Comparison of ENCODE assay signal across 11 mouse cellular contexts in the genomic region with DNA sequence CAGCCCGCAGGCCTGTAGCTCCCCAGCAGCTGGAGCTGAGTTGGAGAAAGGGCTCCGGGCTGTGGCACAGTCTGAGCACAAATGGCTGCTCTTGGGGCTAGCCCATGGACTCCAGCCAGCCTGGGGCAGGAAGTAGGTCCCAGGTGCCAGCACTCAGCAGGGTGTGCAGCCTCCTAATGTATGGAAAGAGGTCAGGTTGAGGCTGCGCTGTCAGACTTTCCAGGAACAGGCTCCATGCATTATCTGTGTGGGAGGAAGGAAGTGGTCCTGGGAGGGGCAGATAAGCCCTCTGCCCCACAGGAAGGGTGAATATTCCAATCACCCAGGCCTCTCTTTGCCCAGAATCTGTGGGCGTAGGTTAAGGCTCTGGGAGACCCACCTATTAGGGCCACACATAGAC. TPM values are rescaled to one million over a fixed set of nuclear protein-coding genes. Genes with fewer than 3 reads are reported as not detected.
DNase-seq lines count a peak whose midpoint lies in the region; ATAC-seq and TF ChIP-seq lines count a peak whose summit lies in the region.
"Had no signal": no experiment of that assay in that cellular context is flagged by ENCODE, and none has a peak within 500 bp of the region (broad histone marks: within the 10 kb centered on the region; RNA-seq: fewer than 3 reads in every experiment).

No protein-coding gene starts in this region.

- peak overlapping the region; percentile 75 for H3K27ac ChIP-seq in hindbrain, embryonic 10.5 days
- no peak overlapping the region for H3K27ac ChIP-seq in hindbrain, embryonic 14.5 days
- H3K27ac ChIP-seq in embryonic facial prominence, embryonic 10.5 days (replicated peaks): peak overlapping the region; percentile 63
- peak overlapping the region; percentile 78 for H3K27ac ChIP-seq in liver, embryonic 13.5 days
- H3K27ac ChIP-seq: hindbrain, embryonic 15.5 days; midbrain, embryonic 12.5 days had no signal

- peaks cover 39% of the 10 kb centered on the region for H3K4me1 ChIP-seq in hindbrain, embryonic 10.5 days (replicated peaks)
- 0 out of 2 replicates have a peak, but pooled peaks cover 5% of the 10 kb centered on the region for H3K4me1 ChIP-seq in hindbrain, embryonic 14.5 days (replicated peaks; ENCODE audit: control insufficient read depth, insufficient read depth, low read length)
- H3K4me1 ChIP-seq in G1E (ENCODE audit: insufficient read depth, low read depth, low read length): peaks cover 96% of the 10 kb centered on the region
- peaks cover 33% of the 10 kb centered on the region for H3K4me1 ChIP-seq in embryonic facial prominence, embryonic 10.5 days
- peaks cover 98% of the 10 kb centered on the region for H3K4me1 ChIP-seq in liver, embryonic 13.5 days (replicated peaks)
- H3K4me1 ChIP-seq: hindbrain, embryonic 15.5 days had no signal

- no peaks in the 10 kb centered on the region for H3K27me3 ChIP-seq in hindbrain, embryonic 10.5 days (ENCODE audit: insufficient read depth, poor library complexity, severe bottlenecking)
- H3K27me3 ChIP-seq in hindbrain, embryonic 14.5 days (ENCODE audit: control insufficient read depth, insufficient read depth, low read length): no peaks in the 10 kb centered on the region
- no peaks in the 10 kb centered on the region for H3K27me3 ChIP-seq in G1E (ENCODE audit: insufficient read depth, low read length)
- H3K27me3 ChIP-seq in embryonic facial prominence, embryonic 10.5 days (replicated peaks; ENCODE audit: low read depth, poor library complexity, severe bottlenecking): no peaks in the 10 kb centered on the region
- H3K27me3 ChIP-seq in liver, embryonic 13.5 days: no peaks in the 10 kb centered on the region
- H3K27me3 ChIP-seq: hindbrain, embryonic 15.5 days; midbrain, embryonic 12.5 days had no signal

- no peak overlapping the region for H3K9ac ChIP-seq in hindbrain, embryonic 14.5 days
- peak overlapping the region; percentile 55; the same call in 1 of the 2 replicates for H3K9ac ChIP-seq in liver, embryonic 13.5 days
- H3K9ac ChIP-seq: hindbrain, embryonic 15.5 days; midbrain, embryonic 12.5 days had no signal

- TF ChIP-seq CTCF in G1E (IDR thresholded peaks at IDR 0.05; ENCODE audit: low read depth, low read length): no peak

- H3K36me3 ChIP-seq in hindbrain, embryonic 10.5 days: no peaks in the 10 kb centered on the region
- H3K36me3 ChIP-seq in hindbrain, embryonic 14.5 days (replicated peaks; ENCODE audit: control insufficient read depth, insufficient read depth): no peaks in the 10 kb centered on the region
- H3K36me3 ChIP-seq in G1E (replicated peaks): no peaks in the 10 kb centered on the region
- no peaks in the 10 kb centered on the region for H3K36me3 ChIP-seq in embryonic facial prominence, embryonic 10.5 days (replicated peaks)
- H3K36me3 ChIP-seq in liver, embryonic 13.5 days: no peaks in the 10 kb centered on the region
- H3K36me3 ChIP-seq: hindbrain, embryonic 15.5 days; midbrain, embryonic 12.5 days had no signal

- intact Hi-C loops in left cerebral cortex, postnatal 36 days (cut with DNase I): no loop called here

- no peak overlapping the region for H3K4me3 ChIP-seq in hindbrain, embryonic 10.5 days
- H3K4me3 ChIP-seq in hindbrain, embryonic 14.5 days (replicated peaks; ENCODE audit: low read length): no peak overlapping the region
- peak overlapping the region; percentile 5; the same call in 1 of the 2 replicates for H3K4me3 ChIP-seq in G1E (ENCODE audit: low read depth, low read length)
- no peak overlapping the region for H3K4me3 ChIP-seq in embryonic facial prominence, embryonic 10.5 days
- no peak overlapping the region for H3K4me3 ChIP-seq in liver, embryonic 13.5 days (replicated peaks)
- H3K4me3 ChIP-seq: hindbrain, embryonic 15.5 days; midbrain, embryonic 12.5 days had no signal

- DNase-seq in hindbrain, embryonic 10.5 days (ENCODE audit: low spot score): no peak
- no peak for DNase-seq in hindbrain, embryonic 14.5 days (ENCODE audit: low spot score)
- no peak for DNase-seq in G1E (ENCODE audit: low spot score)
- peak; percentile 31 for DNase-seq in embryonic facial prominence, embryonic 10.5 days (ENCODE audit: low spot score)
- DNase-seq in liver, embryonic 13.5 days: peak; percentile 36
- DNase-seq in adrenal gland, postnatal 25 days: no peak
- DNase-seq in adrenal gland, adult 8-10 months: no peak
- DNase-seq in left cerebral cortex, postnatal 36 days (ENCODE audit: low spot score in 2 of 2): no peak
- DNase-seq: right cerebral cortex, postnatal 4 days had no signal

- ATAC-seq in hindbrain, embryonic 14.5 days (ENCODE audit: low FRiP score): no peak
- peak; percentile 47 for ATAC-seq in G1E (ENCODE audit: extremely low read depth, insufficient number of reproducible peaks, low FRiP score, poor library complexity, severe bottlenecking)
- peak; percentile 10 for ATAC-seq in liver, embryonic 13.5 days (ENCODE audit: low read depth)

- WGBS in hindbrain, embryonic 10.5 days: 77% methylated on average over 4 of the region's 4 CpGs
- WGBS in hindbrain, embryonic 14.5 days: 58% methylated on average over 4 of the region's 4 CpGs
- WGBS in embryonic facial prominence, embryonic 10.5 days: 68% methylated on average over 4 of the region's 4 CpGs
- WGBS in liver, embryonic 13.5 days (ENCODE audit: insufficient replicate concordance): 28% methylated on average over 4 of the region's 4 CpGs

- H3K4me2 ChIP-seq in hindbrain, embryonic 14.5 days (replicated peaks): no peak overlapping the region
- H3K4me2 ChIP-seq in liver, embryonic 13.5 days: peak overlapping the region; percentile 13
- H3K4me2 ChIP-seq: hindbrain, embryonic 15.5 days; midbrain, embryonic 12.5 days had no signal

- H3K9me3 ChIP-seq in hindbrain, embryonic 10.5 days: no peaks in the 10 kb centered on the region
- H3K9me3 ChIP-seq in hindbrain, embryonic 14.5 days (ENCODE audit: control insufficient read depth, low read length): no peaks in the 10 kb centered on the region
- H3K9me3 ChIP-seq in G1E (replicated peaks): 0 out of 2 replicates have a peak, but pooled peaks cover 2% of the 10 kb centered on the region
- no peaks in the 10 kb centered on the region for H3K9me3 ChIP-seq in embryonic facial prominence, embryonic 10.5 days
- H3K9me3 ChIP-seq in liver, embryonic 13.5 days (replicated peaks): no peaks in the 10 kb centered on the region
- H3K9me3 ChIP-seq: hindbrain, embryonic 15.5 days; midbrain, embryonic 12.5 days had no signal

RNA-seq across cellular contexts. Expression of gene Pofut2, which starts 43.4 kb away (rescaled TPM):
- 77.0 and 86.6 TPM in 2 replicates for polyA plus RNA-seq in hindbrain, embryonic 10.5 days (2016; fragmentation: Nextera tagmentation; extraction: Ambion mirVana)
- 53.2 and 53.3 TPM in 2 replicates for polyA plus RNA-seq in hindbrain, embryonic 14.5 days (2014; fragmentation: Nextera tagmentation; extraction: Ambion mirVana)
- total RNA-seq in G1E (2014; fragmentation: Nextera tagmentation): 26.6 and 31.3 TPM in 2 replicates
- 17.6 and 23.7 TPM in 2 replicates for total RNA-seq in G1E (2017)
- 51.5 and 55.7 TPM in 2 replicates for polyA plus RNA-seq in G1E (2012)
- 74.5 and 77.0 TPM in 2 replicates for polyA plus RNA-seq in embryonic facial prominence, embryonic 10.5 days (2016; fragmentation: Nextera tagmentation; extraction: Ambion mirVana)
- 29.7 and 30.2 TPM in 2 replicates for polyA plus RNA-seq in liver, embryonic 13.5 days (2015; fragmentation: Nextera tagmentation; extraction: Ambion mirVana)
- total RNA-seq in adrenal gland, postnatal 25 days (2021): 69.1 and 75.7 TPM in 2 replicates
- total RNA-seq in adrenal gland, adult 8-10 months (2022): 10 to 100 TPM; 82.9 to 90.5 (median 87.2) TPM
- total RNA-seq in left cerebral cortex, postnatal 36 days (2021): 10 to 100 TPM; 32.6 to 33.0 TPM

RNA-seq across cellular contexts. Expression of gene Col18a1, which starts 49.3 kb away (rescaled TPM):
- 147 and 167 TPM in 2 replicates for polyA plus RNA-seq in hindbrain, embryonic 10.5 days (2016; fragmentation: Nextera tagmentation; extraction: Ambion mirVana)
- 38.6 and 51.2 TPM in 2 replicates for polyA plus RNA-seq in hindbrain, embryonic 14.5 days (2014; fragmentation: Nextera tagmentation; extraction: Ambion mirVana)
- total RNA-seq in G1E (2014; fragmentation: Nextera tagmentation) (19.3 and 33.0 TPM in 2 replicates), G1E (2017) (45.1 and 46.8 TPM in 2 replicates)
- 145 and 178 TPM in 2 replicates for polyA plus RNA-seq in G1E (2012)
- polyA plus RNA-seq in embryonic facial prominence, embryonic 10.5 days (2016; fragmentation: Nextera tagmentation; extraction: Ambion mirVana): 184 and 201 TPM in 2 replicates
- polyA plus RNA-seq in liver, embryonic 13.5 days (2015; fragmentation: Nextera tagmentation; extraction: Ambion mirVana): 29.7 and 36.3 TPM in 2 replicates
- 26.1 and 29.6 TPM in 2 replicates for total RNA-seq in adrenal gland, postnatal 25 days (2021)
- 10 to 100 TPM; 41.9 to 49.0 (median 48.0) TPM for total RNA-seq in adrenal gland, adult 8-10 months (2022)
- total RNA-seq in left cerebral cortex, postnatal 36 days (2021): 1 to 10 TPM; 3.3 to 4.3 TPM

Comparison
In these comparisons a context has a peak if more than half of its experiments do, and no peak if none do; other contexts are left out.
1. DNase-seq: peak in embryonic facial prominence, embryonic 10.5 days (single experiment) and liver, embryonic 13.5 days (single experiment); none in hindbrain, embryonic 10.5 days (single experiment), hindbrain, embryonic 14.5 days (single experiment), G1E (single experiment), adrenal gland, postnatal 25 days (single experiment), adrenal gland, adult 8-10 months (single experiment) and left cerebral cortex, postnatal 36 days (0 of 2).